Mouse (Mus musculus): ENCODE results near the gene Zfp72. TPM values are rescaled to one million over a fixed set of nuclear protein-coding genes. Genes with fewer than 3 reads are reported as not detected.
A peak's percentile ranks its signal among the peaks of the same experiment; 100 is the strongest.

The Zfp72 gene
- total and polyA plus RNA-seq, 3 experiments, result 2.0 to 2.2 TPM; not detected in 1

GRCm38 (mm10) chr13:74399298-74399839 is 8.7 kb upstream of the Zfp72 start, which contains the start of gene Ftl1-ps1:
Ftl1-ps1 (plus strand) TSS chr13:74399694.
- H3K4me3 ChIP-seq (ENCODE audit: control insufficient read depth in 1 of 2, insufficient read depth in 1 of 2, low read depth in 2 of 2, low read length in 2 of 2), result no peak within 1 kb of the TSS

GRCm38 (mm10) chr13:74391156-74391555 is 520 bp upstream of the Zfp72 start:
- TF ChIP-seq CTCF (IDR thresholded peaks at IDR 0.05 in 2 of 3, conservative IDR thresholded peaks at IDR 0.05 in 1 of 3; ENCODE audit: control insufficient read depth in 1 of 3, insufficient read depth in 1 of 3, low read depth in 2 of 3, low read length in 3 of 3, poor library complexity in 1 of 3, severe bottlenecking in 1 of 3) (no peak), SIN3A (IDR thresholded peaks at IDR 0.05; ENCODE audit: low read length) (no peak), MEF2A (IDR thresholded peaks at IDR 0.05; ENCODE audit: extremely low read depth, insufficient replicate concordance, low read depth, low read length, poor library complexity, severe bottlenecking) (no peak), BHLHE40 (IDR thresholded peaks at IDR 0.05; ENCODE audit: borderline replicate concordance, low read depth, low read length) (no peak), POLR2A (IDR thresholded peaks at IDR 0.05; ENCODE audit: control insufficient read depth in 1 of 2, insufficient read depth in 1 of 2, low read depth in 1 of 2, low read length in 2 of 2, poor library complexity in 1 of 2) (no peak), MXI1 (IDR thresholded peaks at IDR 0.05; ENCODE audit: low read depth, low read length) (no peak), CHD2 (IDR thresholded peaks at IDR 0.05; ENCODE audit: low read length) (no peak), ZKSCAN1 (IDR thresholded peaks at IDR 0.05; ENCODE audit: low read depth, low read length) (no peak), EP300 (IDR thresholded peaks at IDR 0.05; ENCODE audit: low read depth in 1 of 2, low read length in 2 of 2) (no peak), RAD21 (IDR thresholded peaks at IDR 0.05; ENCODE audit: low read depth, low read length) (no peak), UBTF (IDR thresholded peaks at IDR 0.05; ENCODE audit: borderline replicate concordance, insufficient read depth, low read depth, low read length) (no peak), KAT2A (conservative IDR thresholded peaks at IDR 0.05; ENCODE audit: low read depth, low read length) (no peak)
- peaks cover 2 to 4% of the 10 kb centered on the region in 2 experiments; a peak in 2 of 4 replicates for H3K27me3 ChIP-seq (ENCODE audit: control insufficient read depth in 1 of 2, insufficient read depth in 2 of 2, low read length in 2 of 2)

More at GRCm38 (mm10) chr13:74399298-74399839, 8.7 kb upstream of the Zfp72 start, which contains the start of gene Ftl1-ps1:
- no peak within 1 kb of the TSS for H3K9ac ChIP-seq (ENCODE audit: control insufficient read depth, low read depth, low read length, poor library complexity, severe bottlenecking)
- H3K27me3 ChIP-seq (ENCODE audit: control insufficient read depth in 1 of 2, insufficient read depth in 2 of 2, low read length in 2 of 2), result peaks cover 2 to 6% of the 10 kb centered on the region in 2 experiments; a peak in 2 of 4 replicates
- H3K4me1 ChIP-seq (ENCODE audit: control insufficient read depth in 1 of 2, insufficient read depth in 2 of 2, low read length in 2 of 2), result no peaks in the 10 kb centered on the region
- no peaks in the 10 kb centered on the region for H3K79me2 ChIP-seq (ENCODE audit: control insufficient read depth, insufficient read depth, low read length, poor library complexity)
- H3K27ac ChIP-seq (ENCODE audit: control insufficient read depth, low read depth, low read length), result no peak within 1 kb of the TSS
- no peaks in the 10 kb centered on the region for H3K9me3 ChIP-seq (replicated peaks; ENCODE audit: insufficient read depth, low read length)
- DNase-seq (ENCODE audit: low read depth, low spot score), result no peak
- H3K36me3 ChIP-seq (ENCODE audit: control insufficient read depth in 1 of 2, insufficient read depth in 2 of 2, low read length in 2 of 2), result no peaks in the 10 kb centered on the region
- TF ChIP-seq CHD2 (IDR thresholded peaks at IDR 0.05; ENCODE audit: low read length) (no peak), HCFC1 (IDR thresholded peaks at IDR 0.05; ENCODE audit: low read depth, low read length) (no peak), ELF1 (IDR thresholded peaks at IDR 0.05; ENCODE audit: low read depth, low read length) (no peak), POLR2AphosphoS5 (IDR thresholded peaks at IDR 0.05; ENCODE audit: borderline replicate concordance, low read depth, low read length) (no peak), UBTF (IDR thresholded peaks at IDR 0.05; ENCODE audit: borderline replicate concordance, insufficient read depth, low read depth, low read length) (no peak), TCF12 (IDR thresholded peaks at IDR 0.05; ENCODE audit: low read depth, low read length) (no peak), MAFK (IDR thresholded peaks at IDR 0.05; ENCODE audit: borderline replicate concordance, low read depth, low read length) (no peak), MYB (IDR thresholded peaks at IDR 0.05; ENCODE audit: low read depth, low read length) (no peak), CTCF (IDR thresholded peaks at IDR 0.05 in 2 of 3, conservative IDR thresholded peaks at IDR 0.05 in 1 of 3; ENCODE audit: control insufficient read depth in 1 of 3, insufficient read depth in 1 of 3, low read depth in 2 of 3, low read length in 3 of 3, poor library complexity in 1 of 3, severe bottlenecking in 1 of 3) (no peak), GATA1 (IDR thresholded peaks at IDR 0.05; ENCODE audit: low read depth, low read length) (no peak)

More at GRCm38 (mm10) chr13:74391156-74391555, 520 bp upstream of the Zfp72 start:
- no peak overlapping the region for H3K27ac ChIP-seq (ENCODE audit: control insufficient read depth, low read depth, low read length)
- no peak for DNase-seq (ENCODE audit: low read depth, low spot score)
- no peaks in the 10 kb centered on the region for H3K9me3 ChIP-seq (replicated peaks; ENCODE audit: insufficient read depth, low read length)
- H3K9ac ChIP-seq (ENCODE audit: control insufficient read depth, low read depth, low read length, poor library complexity, severe bottlenecking), result no peak overlapping the region
- no peaks in the 10 kb centered on the region for H3K4me1 ChIP-seq (ENCODE audit: control insufficient read depth in 1 of 2, insufficient read depth in 2 of 2, low read length in 2 of 2)
- H3K36me3 ChIP-seq (ENCODE audit: control insufficient read depth in 1 of 2, insufficient read depth in 2 of 2, low read length in 2 of 2), result peaks cover 0 to 2% of the 10 kb centered on the region in 2 experiments; a peak in 2 of 4 replicates
- H3K79me2 ChIP-seq (ENCODE audit: control insufficient read depth, insufficient read depth, low read length, poor library complexity), result peaks cover 2% of the 10 kb centered on the region; the same call in 1 of the 2 replicates
- 0 out of 4 replicates have a peak overlapping the region, but pooled peaks of 1 of the 2 experiments have one; percentile 96 for H3K4me3 ChIP-seq (ENCODE audit: control insufficient read depth in 1 of 2, insufficient read depth in 1 of 2, low read depth in 2 of 2, low read length in 2 of 2)
